Mouse (Mus musculus) ES-Bruce4 (cell line): ENCODE data around the gene Dpp6. TPM values are rescaled to one million over a fixed set of nuclear protein-coding genes. Genes with fewer than 3 reads are reported as not detected.

Experiments used
- H3K27ac ChIP-seq: 2 replicates; pipeline ENCODE4 v1.5.1; 2012; ENCODE audit warnings: low read length, inconsistent platforms; ENCODE audit not compliant: insufficient read depth
- H3K27me3 ChIP-seq: 2 replicates; pipeline ENCODE4 v1.6.1; 2012; ENCODE audit warnings: mild to moderate bottlenecking, low read length, inconsistent platforms; ENCODE audit not compliant: control insufficient read depth, poor library complexity, insufficient read depth, severe bottlenecking
- H3K36me3 ChIP-seq: 2 replicates; pipeline ENCODE4 v1.6.1; 2012; ENCODE audit warnings: inconsistent platforms, mild to moderate bottlenecking, low read length, moderate library complexity; ENCODE audit not compliant: control insufficient read depth, poor library complexity, insufficient read depth, severe bottlenecking
- H3K4me1 ChIP-seq: one replicate; pipeline ENCODE4 v1.8.1; 2011; ENCODE audit warnings: low read length; ENCODE audit not compliant: control insufficient read depth, insufficient read depth
- H3K4me3 ChIP-seq: 2 replicates; pipeline ENCODE4 v1.5.1; 2011; ENCODE audit warnings: low read depth, mild to moderate bottlenecking, low read length
- H3K9ac ChIP-seq: 2 replicates; pipeline ENCODE4 v1.6.1; 2012; ENCODE audit warnings: low read depth, mild to moderate bottlenecking, inconsistent platforms; ENCODE audit not compliant: poor library complexity, severe bottlenecking
- H3K9me3 ChIP-seq: replicated peaks from 2 replicates; pipeline ENCODE4 v1.6.1; 2012; ENCODE audit warnings: mild to moderate bottlenecking, low read length, inconsistent platforms; ENCODE audit not compliant: control insufficient read depth, poor library complexity, insufficient read depth, severe bottlenecking
- CTCF ChIP-seq: IDR thresholded peaks from one replicate; pipeline ENCODE4 v1.8.1; 2011; ENCODE audit warnings: low read depth, low read length
- EP300 ChIP-seq: IDR thresholded peaks from 2 replicates; pipeline ENCODE4 v1.6.1; 2011; ENCODE audit warnings: low read depth, low read length; ENCODE audit not compliant: insufficient read depth
- POLR2A ChIP-seq: IDR thresholded peaks from one replicate; pipeline ENCODE4 v1.8.1; 2011; ENCODE audit warnings: low read length; ENCODE audit not compliant: insufficient read depth
- polyA plus RNA-seq: library from polyadenylated mRNA; stranded (reverse); fragments of >200 nt; gene quantifications from 2 replicates; pipeline ENCODE4 v1.2.4, GENCODE M21; 2011; ENCODE audit warnings: low read depth; ENCODE audit not compliant: missing spikeins, insufficient read depth, insufficient read length

Gene Dpp6
- polyA plus RNA-seq, 1 experiment = 4.1 TPM

DNA sequence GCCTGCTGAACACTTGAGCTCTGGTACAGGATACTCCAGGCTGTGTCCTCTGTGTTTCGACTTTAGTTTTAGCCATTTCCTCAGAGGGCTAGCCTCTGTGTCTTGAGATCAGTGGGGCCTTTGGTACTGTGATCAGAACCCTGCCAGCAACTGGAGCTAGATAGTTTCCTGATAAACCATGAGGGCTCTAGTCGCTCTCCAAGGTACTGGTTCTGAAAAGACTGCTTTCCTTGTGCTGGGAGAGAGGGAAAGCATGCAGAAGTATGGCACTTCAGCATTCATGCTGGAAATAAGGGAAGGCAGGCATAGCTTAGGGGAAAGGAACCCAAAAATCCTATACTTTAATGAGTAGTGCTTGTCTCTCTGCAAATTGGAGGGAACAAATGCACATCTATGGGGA is 548.9 kb downstream of the Dpp6 start:
- Histone ChIP-seq H3K9ac (no peak overlapping the region), H3K4me1 (no peaks in the 10 kb centered on the region), H3K27me3 (no peaks in the 10 kb centered on the region), H3K36me3 (no peaks in the 10 kb centered on the region), H3K4me3 (no peak overlapping the region), H3K27ac (no peak overlapping the region), H3K9me3 (no peaks in the 10 kb centered on the region; the same call in 1 of the 2 replicates)
- no peak for TF ChIP-seq CTCF
- no peak for TF ChIP-seq EP300
- TF ChIP-seq POLR2A = no peak

DNA sequence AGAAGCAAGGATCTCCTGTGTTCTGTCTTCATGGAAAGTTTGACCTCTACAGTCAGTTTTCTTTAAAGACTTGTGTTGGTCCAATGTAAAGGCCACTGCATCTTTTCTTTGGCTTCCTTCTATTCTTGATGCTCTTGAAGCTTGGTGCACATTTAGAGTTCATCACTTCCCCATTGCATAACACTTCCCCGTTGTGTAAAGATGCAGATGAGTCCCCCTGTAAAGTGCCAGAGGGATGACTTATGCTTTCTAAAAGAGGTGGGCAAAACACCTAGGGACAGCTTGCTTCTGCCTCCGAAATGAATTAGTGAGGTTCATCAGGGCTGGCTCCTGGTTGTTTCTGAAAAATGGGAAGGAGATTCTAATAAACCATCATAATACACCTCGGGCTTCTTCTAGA is 553.8 kb downstream of the Dpp6 start:
- Histone ChIP-seq H3K4me3 (no peak overlapping the region), H3K9ac (no peak overlapping the region), H3K27ac (no peak overlapping the region), H3K27me3 (no peaks in the 10 kb centered on the region; the same call in 1 of the 2 replicates), H3K36me3 (no peaks in the 10 kb centered on the region), H3K4me1 (no peaks in the 10 kb centered on the region), H3K9me3 (no peaks in the 10 kb centered on the region; the same call in 1 of the 2 replicates)
- TF ChIP-seq CTCF = no peak
- TF ChIP-seq POLR2A = no peak
- no peak for TF ChIP-seq EP300

DNA sequence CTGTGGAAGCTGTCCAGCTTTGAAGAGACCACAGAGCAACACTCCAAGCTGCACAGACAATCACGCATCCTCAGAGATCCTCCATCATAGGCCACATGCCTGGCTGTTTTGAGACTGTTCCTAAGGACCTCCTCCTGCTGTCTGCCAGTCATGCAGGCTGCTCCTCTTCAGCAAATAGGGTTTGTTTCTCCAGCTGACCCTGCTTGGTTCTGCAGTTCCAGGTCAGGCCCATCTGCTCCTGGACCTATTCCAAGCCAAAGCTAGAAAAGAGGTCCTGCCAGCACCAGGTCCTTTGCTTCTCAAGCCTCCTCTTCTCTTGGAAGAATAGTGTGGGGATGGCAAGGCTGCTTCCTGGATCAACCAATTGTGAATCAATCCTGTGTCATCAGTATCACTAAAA is 556.9 kb downstream of the Dpp6 start:
- Histone ChIP-seq H3K27me3 (no peaks in the 10 kb centered on the region; the same call in 1 of the 2 replicates), H3K36me3 (no peaks in the 10 kb centered on the region), H3K4me1 (no peaks in the 10 kb centered on the region), H3K4me3 (no peak overlapping the region), H3K9ac (no peak overlapping the region), H3K9me3 (no peaks in the 10 kb centered on the region; the same call in 1 of the 2 replicates), H3K27ac (no peak overlapping the region)
- no peak for TF ChIP-seq EP300
- TF ChIP-seq POLR2A = no peak
- TF ChIP-seq CTCF = no peak

DNA sequence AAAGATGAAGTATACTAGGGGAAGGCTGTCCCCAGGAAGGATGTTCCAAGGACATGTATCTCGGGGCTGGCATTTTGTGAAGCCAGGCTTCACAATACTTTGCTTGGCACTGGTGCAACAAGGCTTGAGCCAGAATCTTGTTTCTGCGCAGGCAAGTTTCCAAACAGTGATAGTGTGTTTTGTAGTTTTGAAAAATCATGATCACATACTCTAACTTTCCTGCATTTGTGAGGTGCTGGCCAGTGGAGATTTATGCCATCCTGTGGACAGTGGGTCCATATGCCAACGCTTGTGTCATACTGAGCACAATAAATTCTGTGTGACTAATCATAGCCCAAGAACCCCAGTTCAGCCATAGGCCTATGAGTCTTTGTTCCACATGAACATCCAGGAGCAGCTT is 558.8 kb downstream of the Dpp6 start:
- H3K9me3 ChIP-seq = no peaks in the 10 kb centered on the region; the same call in 1 of the 2 replicates
- H3K4me3 ChIP-seq = no peak overlapping the region
- no peak for TF ChIP-seq CTCF
- no peak for TF ChIP-seq EP300
- no peak for TF ChIP-seq POLR2A
- H3K36me3 ChIP-seq = no peaks in the 10 kb centered on the region
- H3K9ac ChIP-seq = no peak overlapping the region
- no peak overlapping the region for H3K27ac ChIP-seq
- H3K27me3 ChIP-seq = no peaks in the 10 kb centered on the region; the same call in 1 of the 2 replicates
- no peaks in the 10 kb centered on the region for H3K4me1 ChIP-seq

DNA sequence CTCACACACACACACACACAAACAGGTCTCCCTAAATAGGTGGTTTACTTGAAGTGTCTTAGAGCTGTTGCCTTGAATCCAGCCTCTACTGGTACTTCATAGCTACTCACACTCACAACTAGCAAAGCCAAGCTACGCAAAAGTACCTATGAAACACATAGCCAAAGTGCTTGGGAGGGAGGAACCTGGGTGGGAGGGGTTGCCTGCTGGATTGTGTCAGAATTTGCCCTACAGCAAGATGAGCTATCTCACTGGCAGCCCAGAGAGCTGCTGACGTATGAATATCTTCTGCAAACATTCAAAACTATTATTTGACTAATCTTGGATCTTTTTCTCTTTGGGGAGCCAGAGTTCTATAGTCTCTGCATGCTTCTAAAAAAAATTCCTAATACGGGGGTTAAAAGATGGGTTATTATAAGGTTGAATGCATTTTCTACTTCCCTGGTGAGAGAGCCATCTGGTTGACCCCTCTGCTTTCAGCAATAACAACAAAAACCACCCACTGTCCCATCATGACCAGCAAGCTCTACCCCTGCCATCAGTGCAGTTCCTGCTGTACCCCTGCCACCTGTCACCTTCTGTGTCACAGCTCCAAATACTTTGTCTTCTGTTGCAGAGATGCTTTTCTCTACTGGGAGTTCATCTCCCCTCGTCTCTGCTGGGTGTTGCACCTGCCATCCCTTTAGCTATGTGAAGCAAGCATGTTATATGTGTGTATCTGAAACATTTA is 563.8 kb downstream of the Dpp6 start:
- Histone ChIP-seq H3K4me3 (no peak overlapping the region), H3K9ac (no peak overlapping the region), H3K36me3 (no peaks in the 10 kb centered on the region), H3K27ac (no peak overlapping the region), H3K27me3 (no peaks in the 10 kb centered on the region), H3K4me1 (no peaks in the 10 kb centered on the region), H3K9me3 (no peaks in the 10 kb centered on the region; the same call in 1 of the 2 replicates)
- TF ChIP-seq EP300 = no peak
- TF ChIP-seq POLR2A = no peak
- no peak for TF ChIP-seq CTCF

DNA sequence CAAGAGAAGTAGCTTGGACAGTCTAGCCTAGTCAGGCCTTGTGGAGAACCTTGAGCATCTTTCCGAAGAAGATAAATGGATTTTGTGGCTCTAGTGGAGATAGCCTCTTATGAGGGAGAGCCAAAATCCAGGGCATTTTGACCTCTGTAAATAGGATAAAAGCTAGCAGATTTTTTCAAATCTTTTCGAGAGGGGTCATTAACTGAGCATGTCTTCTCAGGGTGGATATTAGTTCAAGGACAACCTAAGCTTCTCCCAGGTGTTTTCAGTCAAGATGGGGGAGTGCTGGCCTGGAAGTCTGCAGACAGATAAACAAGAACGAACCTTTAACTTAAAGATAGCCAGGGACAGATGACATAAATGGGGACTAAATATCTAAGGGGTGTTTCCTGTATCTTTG is 581.4 kb downstream of the Dpp6 start:
- no peak overlapping the region for H3K9ac ChIP-seq
- H3K27me3 ChIP-seq = no peaks in the 10 kb centered on the region
- H3K9me3 ChIP-seq = peaks cover 5% of the 10 kb centered on the region; the same call in 1 of the 2 replicates
- H3K36me3 ChIP-seq = no peaks in the 10 kb centered on the region
- no peak overlapping the region for H3K4me3 ChIP-seq
- TF ChIP-seq POLR2A (no peak), CTCF (no peak), EP300 (no peak)
- no peak overlapping the region for H3K27ac ChIP-seq
- no peaks in the 10 kb centered on the region for H3K4me1 ChIP-seq
